Mouse (Mus musculus): Measurements from ENCODE around the gene Mlkl. TPM values are rescaled to one million over a fixed set of nuclear protein-coding genes. Genes with fewer than 3 reads are reported as not detected.

Mlkl gene
- total and polyA plus RNA-seq, 3 experiments: 9.3 to 20.1 TPM; not detected in 1

GRCm38 (mm10) chr8:111285603-111286002 lies 52.4 kb downstream of the Mlkl start:
- Histone ChIP-seq H3K27me3 (ENCODE audit: control insufficient read depth in 1 of 2, insufficient read depth in 2 of 2, low read length in 2 of 2) (no peaks in the 10 kb centered on the region), H3K27ac (ENCODE audit: control insufficient read depth, low read depth, low read length) (no peak overlapping the region), H3K4me1 (ENCODE audit: control insufficient read depth in 1 of 2, insufficient read depth in 2 of 2, low read length in 2 of 2) (no peaks in the 10 kb centered on the region), H3K79me2 (ENCODE audit: control insufficient read depth, insufficient read depth, low read length, poor library complexity) (peaks cover 3% of the 10 kb centered on the region; the same call in 1 of the 2 replicates), H3K36me3 (ENCODE audit: control insufficient read depth in 1 of 2, insufficient read depth in 2 of 2, low read length in 2 of 2) (peaks cover 0 to 53% of the 10 kb centered on the region in 2 experiments; a peak in 2 of 4 replicates), H3K9ac (ENCODE audit: control insufficient read depth, low read depth, low read length, poor library complexity, severe bottlenecking) (no peak overlapping the region), H3K9me3 (replicated peaks; ENCODE audit: insufficient read depth, low read length) (no peaks in the 10 kb centered on the region), H3K4me3 (ENCODE audit: control insufficient read depth in 1 of 2, insufficient read depth in 1 of 2, low read depth in 2 of 2, low read length in 2 of 2) (no peak overlapping the region)
- DNase-seq (ENCODE audit: low read depth, low spot score): no peak
- no peak for TF ChIP-seq ZKSCAN1 (IDR thresholded peaks at IDR 0.05; ENCODE audit: low read depth, low read length)
- TF ChIP-seq MXI1 (IDR thresholded peaks at IDR 0.05; ENCODE audit: low read depth, low read length): no peak
- TF ChIP-seq POLR2AphosphoS2 (IDR thresholded peaks at IDR 0.05; ENCODE audit: low read length): no peak
- no peak for TF ChIP-seq TAL1 (IDR thresholded peaks at IDR 0.05; ENCODE audit: low read length)
- TF ChIP-seq RAD21 (IDR thresholded peaks at IDR 0.05; ENCODE audit: low read depth, low read length): no peak
- TF ChIP-seq MAZ (IDR thresholded peaks at IDR 0.05; ENCODE audit: low read depth, low read length): no peak
- TF ChIP-seq TCF12 (IDR thresholded peaks at IDR 0.05; ENCODE audit: low read depth, low read length): no peak
- TF ChIP-seq GATA1 (IDR thresholded peaks at IDR 0.05; ENCODE audit: low read depth, low read length): no peak
- TF ChIP-seq MEF2A (IDR thresholded peaks at IDR 0.05; ENCODE audit: extremely low read depth, insufficient replicate concordance, low read depth, low read length, poor library complexity, severe bottlenecking): no peak
- no peak for TF ChIP-seq NRF1 (IDR thresholded peaks at IDR 0.05; ENCODE audit: insufficient read depth, low read depth, low read length, poor library complexity, severe bottlenecking)
- TF ChIP-seq CTCF (IDR thresholded peaks at IDR 0.05 in 2 of 3, conservative IDR thresholded peaks at IDR 0.05 in 1 of 3; ENCODE audit: control insufficient read depth in 1 of 3, insufficient read depth in 1 of 3, low read depth in 2 of 3, low read length in 3 of 3, poor library complexity in 1 of 3, severe bottlenecking in 1 of 3): no peak
- TF ChIP-seq CHD2 (IDR thresholded peaks at IDR 0.05; ENCODE audit: low read length): no peak
- TF ChIP-seq GABPA (IDR thresholded peaks at IDR 0.05; ENCODE audit: low read depth, low read length): no peak
- TF ChIP-seq ZMIZ1 (IDR thresholded peaks at IDR 0.05; ENCODE audit: low read depth, low read length): no peak
- TF ChIP-seq MYB (IDR thresholded peaks at IDR 0.05; ENCODE audit: low read depth, low read length): no peak
- no peak for TF ChIP-seq EP300 (IDR thresholded peaks at IDR 0.05; ENCODE audit: low read depth in 1 of 2, low read length in 2 of 2)
- no peak; a peak in 1 of 4 replicates for TF ChIP-seq POLR2A (IDR thresholded peaks at IDR 0.05; ENCODE audit: control insufficient read depth in 1 of 2, insufficient read depth in 1 of 2, low read depth in 1 of 2, low read length in 2 of 2, poor library complexity in 1 of 2)
- no peak for TF ChIP-seq KAT2A (conservative IDR thresholded peaks at IDR 0.05; ENCODE audit: low read depth, low read length)
- no peak for TF ChIP-seq SIN3A (IDR thresholded peaks at IDR 0.05; ENCODE audit: low read length)
- TF ChIP-seq BHLHE40 (IDR thresholded peaks at IDR 0.05; ENCODE audit: borderline replicate concordance, low read depth, low read length): no peak

GRCm38 (mm10) chr8:111282093-111282492 lies 55.9 kb downstream of the Mlkl start:
- Histone ChIP-seq H3K9ac (ENCODE audit: control insufficient read depth, low read depth, low read length, poor library complexity, severe bottlenecking) (no peak overlapping the region), H3K27me3 (ENCODE audit: control insufficient read depth in 1 of 2, insufficient read depth in 2 of 2, low read length in 2 of 2) (no peaks in the 10 kb centered on the region), H3K4me3 (ENCODE audit: control insufficient read depth in 1 of 2, insufficient read depth in 1 of 2, low read depth in 2 of 2, low read length in 2 of 2) (no peak overlapping the region), H3K9me3 (replicated peaks; ENCODE audit: insufficient read depth, low read length) (no peaks in the 10 kb centered on the region), H3K4me1 (ENCODE audit: control insufficient read depth in 1 of 2, insufficient read depth in 2 of 2, low read length in 2 of 2) (no peaks in the 10 kb centered on the region), H3K79me2 (ENCODE audit: control insufficient read depth, insufficient read depth, low read length, poor library complexity) (no peaks in the 10 kb centered on the region), H3K36me3 (ENCODE audit: control insufficient read depth in 1 of 2, insufficient read depth in 2 of 2, low read length in 2 of 2) (peaks cover 0 to 54% of the 10 kb centered on the region in 2 experiments; a peak in 2 of 4 replicates), H3K27ac (ENCODE audit: control insufficient read depth, low read depth, low read length) (no peak overlapping the region)
- TF ChIP-seq ZKSCAN1 (IDR thresholded peaks at IDR 0.05; ENCODE audit: low read depth, low read length): no peak
- TF ChIP-seq ETS1 (IDR thresholded peaks at IDR 0.05; ENCODE audit: low read depth, low read length): no peak
- no peak for DNase-seq (ENCODE audit: low read depth, low spot score)

Measured in MEL (cell line).